Mouse (Mus musculus): ENCODE results near the gene Frat1. TPM values are rescaled to one million over a fixed set of nuclear protein-coding genes. Genes with fewer than 3 reads are reported as not detected.
A peak's percentile ranks its signal among the peaks of the same experiment; 100 is the strongest.

The Frat1 gene
- polyA plus RNA-seq, 1 experiment from 2014 or later = 25.6 TPM

DNA sequence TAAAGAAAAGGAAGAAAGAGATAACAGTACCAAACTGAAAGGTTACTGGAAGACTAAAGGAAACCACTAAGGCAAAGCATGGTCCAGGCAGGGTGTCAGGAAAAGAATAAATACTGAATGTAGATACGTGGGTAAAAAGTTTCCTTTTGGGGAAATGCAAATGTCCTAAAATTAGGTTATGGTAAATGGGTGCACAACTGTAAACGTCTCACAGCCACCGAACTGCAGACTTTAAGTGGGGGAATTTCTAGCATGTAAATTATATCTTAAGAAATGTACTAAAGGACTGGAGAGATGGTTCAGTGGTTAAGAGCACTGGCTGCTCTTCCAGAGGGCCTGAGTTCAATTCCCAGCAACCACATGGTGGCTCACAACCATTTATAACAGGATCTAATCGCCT, 11.0 kb upstream of the Frat1 start:
- no peak for ATAC-seq (ENCODE audit: low FRiP score)
- H3K36me3 ChIP-seq = no peaks in the 10 kb centered on the region
- WGBS = 90% methylated on average over 4 of the region's 4 CpGs
- no peak overlapping the region for H3K9ac ChIP-seq
- no peak overlapping the region for H3K27ac ChIP-seq
- no peak overlapping the region for H3K4me2 ChIP-seq
- H3K27me3 ChIP-seq = no peaks in the 10 kb centered on the region
- no peaks in the 10 kb centered on the region; the same call in 1 of the 2 replicates for H3K4me1 ChIP-seq (replicated peaks)
- no peaks in the 10 kb centered on the region for H3K9me3 ChIP-seq
- H3K4me3 ChIP-seq = no peak overlapping the region

DNA sequence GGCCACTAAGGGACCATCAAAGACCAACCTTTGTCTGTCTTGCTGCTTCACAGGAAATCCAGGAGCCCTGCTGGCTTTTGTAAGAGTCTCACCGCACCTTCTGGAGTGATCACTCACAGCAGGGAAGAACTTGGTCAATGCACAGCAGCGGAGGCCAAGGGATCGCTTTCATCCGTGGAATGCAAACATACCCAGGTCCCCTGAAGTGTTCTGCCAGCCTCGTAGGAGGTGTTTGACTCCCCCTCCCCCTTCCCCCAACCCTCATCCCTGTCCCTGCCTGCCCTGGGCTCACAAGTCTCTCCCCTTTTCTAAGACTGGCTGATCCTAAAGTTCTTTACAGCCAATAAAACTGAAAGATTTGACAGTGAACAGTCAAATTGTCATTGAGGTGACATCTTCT, 8.3 kb upstream of the Frat1 start:
- WGBS = 11% methylated on average over 5 of the region's 5 CpGs
- Histone ChIP-seq H3K9ac (no peak overlapping the region), H3K27ac (no peak overlapping the region), H3K36me3 (no peaks in the 10 kb centered on the region), H3K27me3 (no peaks in the 10 kb centered on the region), H3K4me1 (replicated peaks) (no peaks in the 10 kb centered on the region; the same call in 1 of the 2 replicates), H3K9me3 (no peaks in the 10 kb centered on the region), H3K4me2 (no peak overlapping the region), H3K4me3 (no peak overlapping the region)
- no peak for ATAC-seq (ENCODE audit: low FRiP score)

DNA sequence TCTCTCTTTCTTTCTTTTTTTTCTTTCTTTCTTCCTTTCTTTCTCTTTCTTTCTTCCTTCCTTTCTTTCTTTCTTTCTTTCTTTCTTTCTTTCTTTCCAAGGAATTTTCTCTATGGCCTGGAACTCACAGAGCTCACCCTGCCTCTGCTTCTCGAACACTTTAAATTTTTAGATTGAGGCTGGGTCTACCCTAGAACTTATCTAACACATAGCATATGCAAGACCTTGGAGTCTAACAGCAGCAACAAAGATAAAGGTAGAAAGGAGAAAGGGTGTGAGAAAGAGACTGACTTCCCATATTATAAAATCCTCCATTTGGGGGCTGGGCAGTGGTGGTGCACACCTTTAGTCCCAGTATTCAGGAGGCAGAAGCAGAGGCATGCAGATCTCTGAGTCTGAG, 7.2 kb upstream of the Frat1 start:
- 84% methylated on average over 1 of the region's 1 CpGs for WGBS
- H3K4me1 ChIP-seq (replicated peaks) = no peaks in the 10 kb centered on the region; the same call in 1 of the 2 replicates
- no peak overlapping the region for H3K4me2 ChIP-seq
- no peak for ATAC-seq (ENCODE audit: low FRiP score)
- no peak overlapping the region for H3K4me3 ChIP-seq
- H3K9me3 ChIP-seq = no peaks in the 10 kb centered on the region
- no peak overlapping the region for H3K27ac ChIP-seq
- H3K36me3 ChIP-seq = no peaks in the 10 kb centered on the region
- H3K9ac ChIP-seq = no peak overlapping the region
- no peaks in the 10 kb centered on the region for H3K27me3 ChIP-seq

DNA sequence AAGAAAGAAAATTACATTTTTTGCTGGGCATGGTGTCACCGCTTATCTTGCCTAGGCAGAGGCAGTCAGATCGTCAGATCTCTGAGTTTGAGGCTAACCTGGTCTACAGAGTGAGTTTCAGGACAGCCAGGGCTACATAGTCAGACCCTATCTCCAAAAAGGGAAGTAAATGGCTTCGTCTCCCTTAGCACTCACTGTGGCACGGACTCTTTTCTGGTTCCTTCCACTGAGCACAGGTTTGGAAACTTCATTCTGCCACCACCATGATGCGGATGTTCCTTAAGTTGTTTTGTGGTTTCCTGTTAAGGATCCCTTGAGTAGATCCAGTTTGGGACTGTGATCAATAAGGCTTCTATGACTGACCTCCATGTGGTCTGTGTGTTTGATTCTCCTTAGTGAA, 4.8 kb upstream of the Frat1 start:
- 88% methylated on average over 5 of the region's 5 CpGs for WGBS

DNA sequence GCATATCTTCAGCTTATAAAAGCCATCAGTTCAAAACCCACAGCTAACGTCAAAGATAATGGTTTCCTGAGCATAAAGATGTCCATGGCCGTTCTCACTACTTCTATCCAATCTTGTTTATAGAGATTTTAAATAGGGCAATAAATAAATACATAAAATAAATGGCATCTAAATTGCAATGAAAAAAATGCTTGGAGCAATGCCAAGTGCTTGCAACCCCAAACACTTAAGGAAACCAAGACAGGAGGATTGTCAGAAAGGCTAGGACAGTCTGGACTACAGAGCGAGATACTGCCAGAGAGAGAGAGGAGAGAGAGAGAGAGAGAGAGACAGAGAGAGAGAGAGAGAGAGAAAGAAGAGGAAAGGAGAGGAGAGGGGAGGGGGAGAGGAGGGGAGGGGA, 3.2 kb upstream of the Frat1 start:
- Histone ChIP-seq H3K4me3 (no peak overlapping the region), H3K4me1 (replicated peaks) (peaks cover 9% of the 10 kb centered on the region), H3K36me3 (no peaks in the 10 kb centered on the region), H3K9me3 (no peaks in the 10 kb centered on the region), H3K9ac (no peak overlapping the region), H3K27ac (no peak overlapping the region), H3K27me3 (no peaks in the 10 kb centered on the region), H3K4me2 (no peak overlapping the region)
- WGBS = 79% methylated on average over 3 of the region's 3 CpGs
- no peak for ATAC-seq (ENCODE audit: low FRiP score)

More for the DNA sequence above, 4.8 kb upstream of the Frat1 start:
- Histone ChIP-seq H3K4me2 (no peak overlapping the region), H3K4me1 (replicated peaks) (no peaks in the 10 kb centered on the region; the same call in 1 of the 2 replicates), H3K4me3 (no peak overlapping the region), H3K9me3 (no peaks in the 10 kb centered on the region), H3K9ac (no peak overlapping the region), H3K27me3 (no peaks in the 10 kb centered on the region), H3K36me3 (no peaks in the 10 kb centered on the region), H3K27ac (no peak overlapping the region)
- no peak for ATAC-seq (ENCODE audit: low FRiP score)

DNA sequence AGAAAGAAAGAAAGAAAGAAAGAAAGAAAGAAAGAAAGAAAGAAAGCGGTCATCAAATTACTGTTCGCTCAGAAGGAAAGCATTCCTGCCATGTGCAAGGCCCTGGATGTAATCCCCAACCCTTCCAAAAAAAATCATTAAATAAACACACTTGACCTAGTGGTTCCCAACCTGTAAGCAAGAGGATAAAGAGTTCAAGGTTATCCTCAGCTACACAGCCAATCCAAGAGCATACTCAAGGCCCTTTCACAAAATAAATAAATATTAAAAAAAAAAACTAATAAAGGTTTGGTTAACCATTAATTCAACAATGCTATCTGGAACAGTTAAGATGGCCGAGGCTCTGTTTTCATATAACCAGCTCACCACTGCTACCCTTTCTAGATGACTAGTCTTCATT, 829 bp upstream of the Frat1 start:
- Histone ChIP-seq H3K27ac (peak overlapping the region; percentile 95), H3K9me3 (no peaks in the 10 kb centered on the region), H3K4me3 (peak overlapping the region; percentile 83), H3K36me3 (no peaks in the 10 kb centered on the region), H3K27me3 (peaks cover 8% of the 10 kb centered on the region), H3K4me1 (replicated peaks) (peaks cover 31% of the 10 kb centered on the region), H3K4me2 (peak overlapping the region; percentile 96), H3K9ac (peak overlapping the region; percentile 68)
- ATAC-seq (ENCODE audit: low FRiP score) = no peak
- 52% methylated on average over 3 of the region's 3 CpGs for WGBS

DNA sequence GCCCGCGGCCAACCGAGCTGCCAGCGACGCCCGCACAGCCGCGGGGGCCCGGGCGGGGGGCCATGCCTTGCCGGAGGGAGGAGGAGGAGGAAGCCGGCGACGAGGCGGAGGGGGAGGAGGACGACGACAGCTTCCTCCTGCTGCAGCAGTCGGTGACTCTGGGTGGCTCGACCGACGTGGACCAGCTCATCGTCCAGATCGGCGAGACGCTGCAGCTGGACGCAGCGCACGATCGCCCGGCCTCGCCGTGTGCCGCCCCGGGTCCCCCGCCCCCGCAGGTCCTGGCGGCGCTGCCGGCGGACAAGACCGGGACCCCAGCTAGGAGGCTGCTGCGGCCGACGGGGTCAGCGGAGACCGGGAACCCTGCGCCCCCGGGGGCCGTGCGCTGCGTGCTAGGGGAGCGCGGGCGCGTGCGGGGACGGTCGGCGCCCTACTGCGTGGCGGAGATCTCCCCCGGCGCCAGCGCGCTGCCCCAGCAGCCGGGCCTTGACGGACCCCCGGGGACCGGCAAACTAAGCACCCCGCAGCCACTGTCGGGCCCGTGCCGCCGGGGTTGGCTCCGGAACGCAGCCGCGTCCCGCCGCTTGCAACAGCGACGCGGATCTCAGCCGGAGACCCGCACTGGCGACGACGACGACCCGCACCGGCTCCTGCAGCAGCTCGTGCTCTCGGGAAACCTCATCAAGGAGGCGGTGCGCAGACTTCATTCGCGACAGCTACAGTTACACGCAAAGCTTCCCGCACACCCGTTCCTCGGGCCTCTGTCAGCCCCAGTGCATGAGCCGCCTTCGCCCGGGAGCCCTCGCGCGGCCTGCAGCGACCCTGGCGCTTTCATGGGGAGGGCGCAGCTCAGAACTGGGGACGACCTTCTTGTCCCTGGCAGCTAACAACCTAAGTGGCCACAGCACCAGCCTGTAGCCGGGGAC, 599 bp downstream of the Frat1 start:
- H3K27me3 ChIP-seq = peaks cover 8% of the 10 kb centered on the region
- H3K36me3 ChIP-seq = no peaks in the 10 kb centered on the region
- no peaks in the 10 kb centered on the region for H3K9me3 ChIP-seq
- H3K4me3 ChIP-seq = peak overlapping the region; percentile 83
- peak overlapping the region; percentile 96 for H3K4me2 ChIP-seq
- H3K4me1 ChIP-seq (replicated peaks) = peaks cover 39% of the 10 kb centered on the region
- H3K9ac ChIP-seq = peak overlapping the region; percentile 93
- peak; percentile 65 for ATAC-seq (ENCODE audit: low FRiP score)
- under 1% methylated on average over 103 of the region's 112 CpGs for WGBS
- H3K27ac ChIP-seq = peak overlapping the region; percentile 95

DNA sequence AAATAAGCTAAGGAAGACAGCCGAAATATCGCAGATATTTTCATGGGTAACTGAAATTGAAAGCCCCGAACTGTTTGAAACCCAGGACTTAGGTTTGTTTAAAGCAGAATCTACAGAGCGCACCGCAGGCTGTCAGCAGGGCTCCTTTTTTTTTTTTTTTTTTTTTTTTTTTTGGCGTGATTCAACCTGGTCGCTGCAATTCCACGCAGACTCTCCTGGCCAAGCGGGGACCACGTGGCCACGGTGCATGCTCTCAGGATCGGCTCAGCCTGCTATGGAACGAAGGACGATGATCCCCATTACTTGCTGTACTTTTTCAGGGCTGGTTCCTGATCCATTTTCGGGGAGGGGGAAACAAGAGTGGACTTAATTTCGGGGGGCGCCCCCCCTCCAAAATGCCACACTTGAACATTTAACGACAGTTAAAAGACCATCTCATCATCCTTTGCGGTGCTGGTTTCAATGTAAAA, 1.4 kb downstream of the Frat1 start:
- peak overlapping the region; percentile 95 for H3K27ac ChIP-seq
- H3K4me1 ChIP-seq (replicated peaks) = peaks cover 46% of the 10 kb centered on the region
- H3K9me3 ChIP-seq = no peaks in the 10 kb centered on the region
- no peaks in the 10 kb centered on the region for H3K36me3 ChIP-seq
- under 1% methylated on average over 19 of the region's 19 CpGs for WGBS
- peak overlapping the region; percentile 83 for H3K4me3 ChIP-seq
- H3K4me2 ChIP-seq = peak overlapping the region; percentile 96
- peak overlapping the region; percentile 93 for H3K9ac ChIP-seq
- ATAC-seq (ENCODE audit: low FRiP score) = no peak
- H3K27me3 ChIP-seq = peaks cover 8% of the 10 kb centered on the region

DNA sequence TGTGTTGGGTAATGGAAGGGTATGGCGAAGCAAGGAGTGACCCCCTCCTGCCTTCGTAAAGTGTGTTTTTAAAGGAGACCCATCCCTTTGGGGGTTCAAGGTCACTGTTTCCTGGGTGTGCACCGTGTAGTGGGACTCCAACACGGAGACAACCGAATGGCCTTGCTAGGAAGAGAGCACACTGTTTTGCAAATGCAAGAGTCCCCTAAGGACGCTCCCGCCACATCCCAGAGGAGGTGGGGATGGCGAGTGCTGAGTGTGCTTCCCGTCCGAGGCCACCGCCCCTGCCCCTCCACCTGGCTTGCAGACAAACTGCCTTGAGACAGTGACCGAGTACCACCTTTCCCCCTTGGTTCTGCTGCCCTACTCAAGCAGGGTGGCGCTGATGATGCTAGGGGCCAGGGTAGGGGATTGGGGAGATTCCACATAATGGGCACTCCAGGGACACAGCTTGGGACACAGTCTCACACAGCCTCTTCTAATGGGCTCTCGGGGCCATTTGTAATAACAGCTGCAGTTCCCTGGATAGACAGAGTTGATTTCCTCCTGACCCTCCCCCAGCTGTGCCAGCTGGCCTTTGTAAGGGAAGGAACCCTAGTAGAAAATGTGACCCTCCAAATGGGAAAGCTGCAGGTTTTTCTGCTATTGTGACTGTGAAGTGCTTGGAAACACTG, 2.1 kb downstream of the Frat1 start:
- peak overlapping the region; percentile 83 for H3K4me3 ChIP-seq
- peak overlapping the region; percentile 96 for H3K4me2 ChIP-seq
- peaks cover 54% of the 10 kb centered on the region for H3K4me1 ChIP-seq (replicated peaks)
- WGBS = 3% methylated on average over 14 of the region's 14 CpGs
- H3K27ac ChIP-seq = peak overlapping the region; percentile 95
- ATAC-seq (ENCODE audit: low FRiP score) = no peak
- H3K27me3 ChIP-seq = peaks cover 8% of the 10 kb centered on the region
- no peaks in the 10 kb centered on the region for H3K9me3 ChIP-seq
- H3K9ac ChIP-seq = peak overlapping the region; percentile 93
- no peaks in the 10 kb centered on the region for H3K36me3 ChIP-seq

DNA sequence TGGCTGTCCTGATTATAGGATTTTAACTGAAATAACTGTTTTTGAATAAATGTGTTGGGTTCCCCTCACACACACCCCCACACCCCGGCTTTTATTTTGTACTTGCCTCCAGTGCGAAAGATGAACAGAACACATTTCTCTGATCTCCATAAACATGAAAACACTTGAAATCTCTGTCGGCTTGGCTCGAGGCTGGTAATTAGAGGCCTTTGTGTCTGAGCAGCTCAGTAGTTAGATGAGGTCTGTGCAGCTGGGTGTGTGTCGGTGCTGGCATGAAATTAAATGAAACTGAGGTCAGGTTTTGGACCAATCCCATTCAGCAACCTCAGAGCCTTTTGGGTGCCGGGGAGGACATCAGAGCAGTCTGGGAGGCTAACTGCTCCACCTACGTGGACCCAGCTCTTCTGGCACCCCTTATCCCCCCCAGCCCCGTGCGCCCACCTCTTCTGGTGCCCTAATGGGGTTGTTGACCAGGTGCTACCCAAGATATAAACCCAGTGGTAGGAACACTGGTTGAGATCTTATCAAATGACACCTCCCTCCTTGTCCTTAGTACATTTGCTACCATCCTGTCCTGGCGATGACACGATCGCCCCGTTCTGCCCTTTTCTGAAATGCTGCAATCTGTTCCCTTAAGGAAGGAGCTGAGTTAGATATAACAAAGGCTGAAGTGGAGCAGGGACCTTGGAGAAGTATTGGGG, 2.9 kb downstream of the Frat1 start:
- Histone ChIP-seq H3K36me3 (no peaks in the 10 kb centered on the region), H3K9ac (peak overlapping the region; percentile 93), H3K27me3 (peaks cover 8% of the 10 kb centered on the region), H3K4me2 (peak overlapping the region; percentile 96), H3K27ac (peak overlapping the region; percentile 95), H3K4me1 (replicated peaks) (peaks cover 54% of the 10 kb centered on the region), H3K9me3 (no peaks in the 10 kb centered on the region), H3K4me3 (peak overlapping the region; percentile 83)
- WGBS = 62% methylated on average over 13 of the region's 13 CpGs
- no peak for ATAC-seq (ENCODE audit: low FRiP score)

DNA sequence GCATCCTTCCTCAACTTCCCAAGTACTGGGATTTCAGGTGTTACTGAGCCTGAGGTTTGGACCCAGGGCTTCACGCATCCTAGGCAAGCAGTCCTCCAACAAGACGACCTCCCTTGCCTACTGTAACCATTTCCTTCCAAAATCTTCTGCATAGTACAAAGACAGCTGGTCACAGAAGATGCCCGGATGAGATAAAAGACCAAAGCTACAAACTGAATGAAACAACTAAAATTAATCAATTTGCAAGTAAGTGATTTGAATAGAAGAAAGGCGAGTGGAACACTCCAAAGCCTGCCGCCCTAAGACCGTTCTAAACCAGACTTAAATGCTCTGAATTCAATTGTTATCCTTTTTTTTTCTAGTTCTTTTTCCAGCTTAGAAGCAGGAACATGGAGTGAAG, 5.6 kb downstream of the Frat1 start:
- H3K9me3 ChIP-seq = no peaks in the 10 kb centered on the region
- peak overlapping the region; percentile 62 for H3K27ac ChIP-seq
- ATAC-seq (ENCODE audit: low FRiP score) = no peak
- H3K4me2 ChIP-seq = peak overlapping the region; percentile 45
- peaks cover 54% of the 10 kb centered on the region for H3K4me1 ChIP-seq (replicated peaks)
- no peak overlapping the region for H3K4me3 ChIP-seq
- peaks cover 8% of the 10 kb centered on the region for H3K27me3 ChIP-seq
- no peaks in the 10 kb centered on the region for H3K36me3 ChIP-seq
- WGBS = 50% methylated on average over 6 of the region's 6 CpGs
- H3K9ac ChIP-seq = no peak overlapping the region

DNA sequence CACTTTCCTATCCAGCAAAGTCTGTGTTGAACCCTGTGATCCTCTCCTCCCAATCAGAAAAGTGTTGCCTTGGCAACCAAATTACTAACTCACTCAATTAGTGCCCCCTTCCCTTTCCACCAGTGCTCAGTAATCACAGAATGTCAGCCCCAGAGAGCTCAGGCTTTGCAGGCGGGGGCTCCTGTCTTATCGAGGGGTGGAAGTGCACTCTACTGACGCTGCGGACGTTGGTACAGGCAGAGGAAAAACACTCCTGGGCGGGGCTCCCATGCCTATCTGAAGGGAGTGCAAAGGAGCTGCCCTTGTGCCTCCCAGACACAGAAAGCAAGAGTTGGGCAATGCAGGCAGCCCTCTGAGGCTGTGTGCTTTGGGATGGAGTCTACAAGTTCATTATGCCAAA, 6.0 kb downstream of the Frat1 start:
- peak; percentile 47 for ATAC-seq (ENCODE audit: low FRiP score)
- H3K27ac ChIP-seq = peak overlapping the region; percentile 31
- H3K9me3 ChIP-seq = no peaks in the 10 kb centered on the region
- H3K27me3 ChIP-seq = peaks cover 8% of the 10 kb centered on the region
- H3K4me2 ChIP-seq = peak overlapping the region; percentile 45
- H3K4me3 ChIP-seq = no peak overlapping the region
- H3K36me3 ChIP-seq = no peaks in the 10 kb centered on the region
- H3K9ac ChIP-seq = no peak overlapping the region; the same call in 1 of the 2 replicates
- H3K4me1 ChIP-seq (replicated peaks) = peaks cover 53% of the 10 kb centered on the region
- 2% methylated on average over 6 of the region's 6 CpGs for WGBS

Data from hindbrain, embryonic 13.5 days (tissue).